ENCODE assay signal across 19 mouse cellular contexts in genomic region chr14:103546246-103546645, GRCm38 (mm10). TPM values are rescaled to one million over a fixed set of nuclear protein-coding genes. Genes with fewer than 3 reads are reported as not detected.
DNase-seq lines count a peak whose midpoint lies in the region; ATAC-seq and TF ChIP-seq lines count a peak whose summit lies in the region.
"Had no signal": no experiment of that assay in that cellular context is flagged by ENCODE, and none has a peak within 500 bp of the region (broad histone marks: within the 10 kb centered on the region; RNA-seq: fewer than 3 reads in every experiment).

No protein-coding gene starts in this region.

- H3K9ac ChIP-seq in hindbrain, postnatal 0 days (replicated peaks; ENCODE audit: low read length) = no peak overlapping the region
- H3K9ac ChIP-seq in hindbrain, embryonic 13.5 days = no peak overlapping the region
- H3K9ac ChIP-seq in midbrain, embryonic 16.5 days (ENCODE audit: low read depth, low read length) = no peak overlapping the region
- no peak overlapping the region for H3K9ac ChIP-seq in midbrain, embryonic 13.5 days (replicated peaks)
- H3K9ac ChIP-seq: embryonic facial prominence, embryonic 15.5 days; limb, embryonic 12.5 days; liver, embryonic 12.5 days; neural tube, embryonic 12.5 days had no signal

- intact Hi-C loops in gastrocnemius, postnatal 14 days (cut with DNase I; ENCODE audit: low total_unique reads) = no loop called here

- H3K9me3 ChIP-seq in hindbrain, postnatal 0 days (ENCODE audit: low read length) = no peaks in the 10 kb centered on the region
- no peaks in the 10 kb centered on the region for H3K9me3 ChIP-seq in hindbrain, embryonic 13.5 days
- no peaks in the 10 kb centered on the region for H3K9me3 ChIP-seq in midbrain, embryonic 16.5 days (replicated peaks; ENCODE audit: control insufficient read depth, low read length, poor library complexity, severe bottlenecking)
- H3K9me3 ChIP-seq in midbrain, embryonic 13.5 days = no peaks in the 10 kb centered on the region
- H3K9me3 ChIP-seq: embryonic facial prominence, embryonic 15.5 days; limb, embryonic 12.5 days; liver, embryonic 12.5 days; neural tube, embryonic 12.5 days had no signal

- H3K4me1 ChIP-seq in hindbrain, postnatal 0 days (ENCODE audit: insufficient read depth, low read length) = no peaks in the 10 kb centered on the region
- 0 out of 2 replicates have a peak, but pooled peaks cover 9% of the 10 kb centered on the region for H3K4me1 ChIP-seq in hindbrain, embryonic 13.5 days (replicated peaks)
- peaks cover 2% of the 10 kb centered on the region; the same call in 1 of the 2 replicates for H3K4me1 ChIP-seq in midbrain, embryonic 16.5 days (ENCODE audit: control insufficient read depth, insufficient read depth, low read length)
- peaks cover 16% of the 10 kb centered on the region for H3K4me1 ChIP-seq in midbrain, embryonic 13.5 days (replicated peaks)
- H3K4me1 ChIP-seq: embryonic facial prominence, embryonic 15.5 days; limb, embryonic 12.5 days; liver, embryonic 12.5 days; neural tube, embryonic 12.5 days had no signal

- H3K27ac ChIP-seq in hindbrain, postnatal 0 days = no peak overlapping the region
- no peak overlapping the region for H3K27ac ChIP-seq in hindbrain, embryonic 13.5 days
- no peak overlapping the region for H3K27ac ChIP-seq in midbrain, embryonic 16.5 days (ENCODE audit: low read length)
- H3K27ac ChIP-seq in midbrain, embryonic 13.5 days = no peak overlapping the region; the same call in 1 of the 2 replicates
- H3K27ac ChIP-seq: embryonic facial prominence, embryonic 15.5 days; limb, embryonic 12.5 days; liver, embryonic 12.5 days; neural tube, embryonic 12.5 days had no signal

- 58% methylated on average over 12 of the region's 12 CpGs for WGBS in hindbrain, postnatal 0 days
- WGBS in hindbrain, embryonic 13.5 days = 83% methylated on average over 12 of the region's 12 CpGs
- WGBS in midbrain, embryonic 16.5 days = 72% methylated on average over 12 of the region's 12 CpGs
- 88% methylated on average over 12 of the region's 12 CpGs for WGBS in midbrain, embryonic 13.5 days

- DNase-seq in hindbrain, postnatal 0 days (ENCODE audit: low spot score) = peak; percentile 20
- DNase-seq in cerebellum, adult 9-10 months = peak; percentile 70
- DNase-seq in spleen, postnatal 14 days (ENCODE audit: low spot score in 2 of 2) = no peak
- DNase-seq in gastrocnemius, postnatal 14 days = no peak
- DNase-seq: B cell, adult 2 months; gastrocnemius, postnatal 25 days; kidney, adult 2 months; kidney, postnatal 36 days; right cerebral cortex, adult 18-20 months had no signal

- H3K27me3 ChIP-seq in hindbrain, postnatal 0 days (ENCODE audit: insufficient read depth, low read length) = no peaks in the 10 kb centered on the region
- no peaks in the 10 kb centered on the region for H3K27me3 ChIP-seq in hindbrain, embryonic 13.5 days
- H3K27me3 ChIP-seq in midbrain, embryonic 16.5 days (ENCODE audit: control insufficient read depth, insufficient read depth, low read depth, low read length) = no peaks in the 10 kb centered on the region
- H3K27me3 ChIP-seq in midbrain, embryonic 13.5 days = no peaks in the 10 kb centered on the region
- H3K27me3 ChIP-seq: embryonic facial prominence, embryonic 15.5 days; limb, embryonic 12.5 days; liver, embryonic 12.5 days; neural tube, embryonic 12.5 days had no signal

- H3K36me3 ChIP-seq in hindbrain, postnatal 0 days (ENCODE audit: insufficient read depth, low read length) = no peaks in the 10 kb centered on the region
- no peaks in the 10 kb centered on the region for H3K36me3 ChIP-seq in hindbrain, embryonic 13.5 days
- H3K36me3 ChIP-seq in midbrain, embryonic 16.5 days (ENCODE audit: control insufficient read depth, insufficient read depth, low read length) = no peaks in the 10 kb centered on the region
- H3K36me3 ChIP-seq in midbrain, embryonic 13.5 days = no peaks in the 10 kb centered on the region
- H3K36me3 ChIP-seq: embryonic facial prominence, embryonic 15.5 days; limb, embryonic 12.5 days; liver, embryonic 12.5 days; neural tube, embryonic 12.5 days had no signal

- ATAC-seq in hindbrain, postnatal 0 days = 0 out of 2 replicates have a peak, but pooled peaks have one; percentile 13
- no peak for ATAC-seq in hindbrain, embryonic 13.5 days (ENCODE audit: low FRiP score)
- ATAC-seq in midbrain, embryonic 16.5 days = 0 out of 2 replicates have a peak, but pooled peaks have one; percentile 15
- ATAC-seq in midbrain, embryonic 13.5 days = no peak
- ATAC-seq: inflammation-experienced regulatory T-cells, adult 6 months; liver, embryonic 12.5 days; lung, postnatal 0 days had no signal

- no peak overlapping the region for H3K4me3 ChIP-seq in hindbrain, postnatal 0 days (ENCODE audit: low read length)
- no peak overlapping the region for H3K4me3 ChIP-seq in hindbrain, embryonic 13.5 days
- H3K4me3 ChIP-seq in midbrain, embryonic 16.5 days (ENCODE audit: low read depth, low read length) = no peak overlapping the region
- H3K4me3 ChIP-seq in midbrain, embryonic 13.5 days (replicated peaks) = no peak overlapping the region
- H3K4me3 ChIP-seq: embryonic facial prominence, embryonic 15.5 days; limb, embryonic 12.5 days; liver, embryonic 12.5 days; neural tube, embryonic 12.5 days had no signal

- TF ChIP-seq CTCF in hindbrain, postnatal 0 days (IDR thresholded peaks at IDR 0.05; ENCODE audit: low read depth) = no peak

- H3K4me2 ChIP-seq in hindbrain, postnatal 0 days (ENCODE audit: low read depth, low read length) = peak overlapping the region; percentile 17
- no peak overlapping the region for H3K4me2 ChIP-seq in hindbrain, embryonic 13.5 days
- no peak overlapping the region for H3K4me2 ChIP-seq in midbrain, embryonic 16.5 days (ENCODE audit: low read length)
- H3K4me2 ChIP-seq in midbrain, embryonic 13.5 days (replicated peaks) = no peak overlapping the region
- H3K4me2 ChIP-seq: embryonic facial prominence, embryonic 15.5 days; limb, embryonic 12.5 days; liver, embryonic 12.5 days; neural tube, embryonic 12.5 days had no signal

RNA-seq across cellular contexts. Expression of gene Scel, which starts 33.1 kb away (rescaled TPM):
- 0.14 and 0.42 TPM in 2 replicates for total RNA-seq in hindbrain, postnatal 0 days (2014; rRNA removed)
- polyA plus RNA-seq in hindbrain, postnatal 0 days (2015; fragmentation: Nextera tagmentation; extraction: Ambion mirVana) = 0.35 and 0.44 TPM in 2 replicates
- 0.08 and 0.16 TPM in 2 replicates for polyA plus RNA-seq in hindbrain, embryonic 13.5 days (2015; fragmentation: Nextera tagmentation; extraction: Ambion mirVana)
- 0.16 and 0.34 TPM in 2 replicates for polyA plus RNA-seq in midbrain, embryonic 16.5 days (2015; fragmentation: Nextera tagmentation; extraction: Ambion mirVana)
- 0.08 TPM in 1 of 2 replicates, not detected in the other for polyA plus RNA-seq in midbrain, embryonic 13.5 days (2015; fragmentation: Nextera tagmentation; extraction: Ambion mirVana)
- under 1 TPM in 1 of 2 experiments, not detected in 1; 0.18 TPM for total RNA-seq in gastrocnemius, postnatal 14 days (2021)
- total RNA-seq: hematopoietic stem cell, adult 5-6 weeks had no signal

Comparison
In these comparisons a context has a peak if more than half of its experiments do, and no peak if none do; other contexts are left out.
1. ATAC-seq: peak in hindbrain, postnatal 0 days (single experiment) and midbrain, embryonic 16.5 days (single experiment); none in hindbrain, embryonic 13.5 days (single experiment) and midbrain, embryonic 13.5 days (single experiment).
2. DNase-seq: peak in hindbrain, postnatal 0 days (single experiment) and cerebellum, adult 9-10 months (single experiment); none in spleen, postnatal 14 days (0 of 2) and gastrocnemius, postnatal 14 days (single experiment).